Mouse (Mus musculus): ENCODE results near the gene BC004004.
"Not testable (repeated sequence)": the region's sequence is repeated elsewhere in the genome, so short reads cannot be mapped to it uniquely, and the experiment has no call there.

Gene BC004004

DNA sequence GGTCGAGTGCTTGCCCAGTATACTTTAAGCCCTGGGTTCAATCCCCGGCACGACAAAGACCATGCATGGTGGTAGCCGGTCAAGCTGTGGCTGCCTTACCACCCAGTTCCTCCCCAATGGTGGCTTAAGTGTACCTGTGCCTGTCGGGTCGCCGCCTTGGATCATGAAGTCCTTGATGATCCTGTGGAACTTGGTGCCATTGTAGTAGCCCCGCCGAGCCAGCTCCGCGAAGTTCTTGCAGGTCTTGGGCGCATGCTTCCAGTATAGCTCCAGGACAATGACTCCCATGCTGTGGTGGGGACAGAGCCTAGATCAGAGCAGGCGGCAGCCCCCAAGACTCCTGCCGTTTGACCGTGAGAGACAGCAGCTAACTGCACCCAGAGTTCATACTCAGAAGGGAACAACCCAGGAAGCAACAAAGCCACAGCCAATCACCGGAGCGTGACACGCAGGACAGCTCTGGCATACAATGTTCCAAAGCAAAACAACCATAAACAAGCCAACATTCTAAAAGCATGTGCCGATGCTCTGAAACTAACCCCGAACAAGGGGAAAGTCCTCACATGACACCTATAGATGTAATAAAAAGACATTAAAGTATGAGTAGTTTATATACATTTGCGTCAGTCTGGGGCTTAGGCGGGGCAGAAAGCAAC lies 6.9 kb upstream of the BC004004 start:
- no peak for DNase-seq

DNA sequence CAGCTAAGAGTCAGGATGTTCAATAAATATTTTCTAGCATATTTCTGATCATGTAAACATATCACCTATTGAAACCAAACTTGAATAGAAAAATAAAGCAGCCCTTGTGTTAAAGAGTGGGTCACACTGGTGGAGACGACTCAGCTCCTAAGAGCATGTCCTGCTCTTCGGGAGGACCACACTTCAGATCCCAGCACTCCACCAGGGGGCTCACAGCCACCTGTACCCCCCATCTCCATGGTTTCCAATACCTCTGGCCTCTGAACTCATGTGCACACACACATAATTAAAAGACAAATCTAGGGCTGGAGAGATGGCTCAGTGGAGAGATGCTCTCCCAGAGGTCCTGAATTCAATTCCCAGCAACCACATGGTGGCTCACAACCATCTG lies 6.3 kb upstream of the BC004004 start:
- DNase-seq: no peak

DNA sequence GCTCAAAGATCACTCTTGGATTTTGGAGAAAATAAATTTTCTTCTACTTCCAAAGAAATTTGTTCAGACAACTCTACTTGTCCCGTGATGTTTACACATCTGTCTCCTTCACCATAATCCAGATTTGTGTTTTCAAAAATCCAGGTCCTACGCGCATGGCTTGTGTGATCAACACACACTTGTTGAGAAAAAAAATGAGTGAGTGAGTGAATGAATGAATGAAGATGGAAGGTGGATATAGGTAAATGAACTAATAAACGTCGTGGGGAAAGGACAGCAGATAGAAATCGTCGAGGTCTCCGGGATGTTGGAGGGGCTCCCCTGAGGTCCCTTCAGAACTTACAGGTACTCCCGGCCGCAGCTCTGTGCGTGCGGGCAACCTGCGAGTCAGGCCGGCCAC lies 5.2 kb upstream of the BC004004 start:
- DNase-seq: no peak

DNA sequence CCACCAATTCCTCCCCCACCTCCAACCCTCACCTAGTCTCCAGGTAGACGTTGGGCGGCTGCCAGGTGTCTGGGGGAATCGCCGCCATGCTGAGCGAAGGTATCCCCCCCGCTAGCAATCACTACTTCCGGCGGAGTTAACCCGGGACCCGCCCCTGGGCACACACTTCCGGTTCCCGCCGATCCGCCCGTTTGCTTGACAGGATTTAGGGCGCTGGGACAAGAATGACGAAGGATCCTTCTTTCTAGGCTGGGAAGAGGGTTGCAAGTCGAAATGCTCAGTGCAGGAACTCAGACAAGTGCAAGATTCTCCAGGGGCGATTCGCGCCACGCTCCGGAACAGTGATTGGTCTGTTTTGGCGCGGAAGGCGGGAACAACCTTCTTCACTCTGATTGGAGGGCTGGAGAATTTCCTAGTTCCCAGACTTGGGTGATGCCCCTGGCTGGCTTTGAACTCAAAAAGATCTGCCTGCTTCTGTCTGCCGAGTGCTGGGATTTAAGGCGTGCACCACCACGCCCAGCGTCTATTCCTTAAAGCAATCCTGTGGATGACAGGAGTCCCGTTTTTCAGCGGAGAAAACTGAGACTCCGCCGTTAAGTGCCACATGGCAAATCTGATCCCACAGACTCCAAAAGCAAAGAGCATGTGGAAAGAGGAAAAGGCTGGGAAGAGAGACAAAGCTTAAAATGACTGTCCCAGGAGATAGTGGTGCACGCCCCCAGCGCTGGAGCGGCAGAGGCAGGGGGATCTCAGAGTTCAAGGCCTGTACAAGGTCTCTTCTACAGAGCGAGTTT lies 4.6 kb upstream of the BC004004 start, which contains the start of gene Ppil1:
Gene Ppil1, minus strand, starts transcription at position 347 of the 794 bp plus-strand sequence.
- DNase-seq: peak; percentile 88

DNA sequence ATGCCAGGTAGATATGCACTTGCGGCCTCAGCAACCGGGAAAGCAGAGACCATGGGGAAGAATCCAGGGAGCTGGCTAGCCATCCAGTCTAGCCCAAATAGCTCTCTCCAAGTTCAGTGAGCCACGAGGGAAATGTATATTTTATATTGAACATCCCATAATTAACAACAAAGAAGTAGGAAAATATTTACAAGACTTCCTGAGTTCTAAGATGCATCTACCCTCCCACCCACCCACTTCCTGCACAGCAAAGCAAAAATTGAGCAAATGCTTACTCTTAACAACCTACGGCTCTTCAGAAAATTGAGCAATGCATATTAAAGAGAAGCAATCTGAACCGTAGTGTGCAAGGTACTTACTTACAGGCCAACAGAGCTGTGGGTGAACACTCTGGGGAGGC lies 3.8 kb upstream of the BC004004 start:
- no peak for DNase-seq

DNA sequence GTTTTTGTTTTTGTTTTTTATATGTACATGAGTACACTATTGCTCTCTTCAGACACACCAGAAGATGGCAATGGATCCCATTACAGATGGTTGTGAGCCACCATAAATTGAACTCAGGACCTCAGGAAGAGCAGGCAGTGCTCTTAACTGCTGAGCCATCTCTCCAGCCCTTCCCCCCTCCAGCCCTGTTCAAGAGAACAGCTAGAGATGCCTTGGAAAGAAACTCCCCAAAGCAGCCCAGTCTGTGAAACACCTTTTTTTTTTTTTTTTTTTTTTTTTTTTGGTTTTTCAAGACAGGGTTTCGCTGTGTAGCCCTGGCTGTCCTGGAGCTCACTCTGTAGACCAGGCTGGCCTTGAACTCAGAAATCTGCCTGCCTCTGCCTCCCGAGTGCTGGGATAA lies 1.5 kb upstream of the BC004004 start:
- not testable (repeated sequence) for DNase-seq

DNA sequence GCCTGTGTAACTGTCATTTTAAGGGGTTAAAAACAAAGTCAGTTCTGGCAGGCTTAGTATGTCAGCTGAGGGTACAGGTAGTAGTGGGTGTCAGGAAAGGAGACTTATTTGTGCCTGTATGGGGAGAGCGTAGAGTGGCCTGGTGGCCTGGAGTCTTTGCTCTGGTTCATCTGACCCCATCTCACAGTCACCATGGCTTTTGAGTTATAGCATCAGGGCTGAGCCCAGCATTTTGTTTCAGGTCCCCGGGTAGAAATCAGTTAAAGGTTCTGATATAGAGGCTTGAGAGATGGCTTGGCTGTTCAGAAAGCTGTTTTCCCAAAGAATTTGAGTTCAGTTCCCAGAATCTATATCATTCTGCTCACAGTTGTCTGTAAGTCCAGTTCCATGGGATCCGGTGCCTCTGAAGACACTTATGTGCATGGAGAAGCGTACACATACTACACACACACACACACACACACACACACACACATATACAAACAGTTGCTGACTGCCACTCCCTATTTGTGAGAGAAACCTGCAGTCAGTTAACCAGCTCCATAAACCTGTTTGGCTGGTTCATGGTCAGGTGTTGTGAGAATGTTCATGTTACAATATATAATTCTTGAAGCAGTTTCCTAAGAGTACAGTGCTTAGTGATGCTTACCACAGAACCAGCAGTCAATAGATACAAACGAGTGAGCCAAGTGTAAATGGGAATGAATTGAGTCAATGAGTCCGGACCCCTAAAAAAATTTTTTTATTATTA lies 482 bp upstream of the BC004004 start:
- DNase-seq: peak; percentile 44

DNA sequence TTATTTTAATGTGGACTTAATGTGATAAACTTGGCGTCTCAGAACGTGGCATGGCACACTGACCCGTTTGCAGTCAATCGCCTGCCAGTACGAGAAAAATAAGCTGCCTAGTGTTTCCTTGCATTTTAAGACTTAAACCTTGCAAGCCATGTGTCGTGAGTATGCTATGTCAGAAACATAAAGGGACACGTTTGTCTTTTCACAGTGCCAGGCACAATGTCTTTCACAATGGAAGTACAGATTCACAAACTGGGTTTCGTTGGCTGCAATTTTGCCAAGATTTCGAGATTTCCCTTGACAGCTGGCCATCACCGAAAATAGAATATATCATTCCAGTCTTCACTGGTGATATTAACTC lies 740 bp downstream of the BC004004 start:
- no peak for DNase-seq

DNA sequence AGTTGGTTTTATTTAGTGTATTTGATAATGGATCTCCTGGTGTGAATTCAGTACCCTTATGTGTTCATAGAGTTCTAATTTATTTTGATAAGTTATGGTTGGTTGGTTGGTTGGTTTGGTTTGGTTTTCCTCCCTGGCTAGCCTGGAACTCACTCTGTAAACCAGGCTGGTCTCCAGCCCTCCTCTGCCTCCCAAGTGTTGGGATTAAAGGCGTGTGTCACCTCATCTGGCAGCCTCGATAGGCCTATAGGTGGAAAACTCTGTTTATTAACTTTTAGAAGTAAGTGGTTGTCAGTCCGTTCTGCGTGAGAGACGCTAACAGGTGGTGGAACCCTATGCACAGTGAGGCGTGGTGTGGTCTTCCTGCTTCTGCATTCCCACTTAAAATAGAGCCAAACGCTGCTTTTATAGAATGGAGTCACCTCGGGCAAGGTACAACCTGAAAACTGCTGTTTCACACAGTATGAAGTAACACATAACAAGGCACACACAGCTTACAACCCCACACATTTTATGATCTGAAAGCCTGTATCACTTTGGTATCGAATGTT lies 1.6 kb downstream of the BC004004 start:
- DNase-seq: no peak

DNA sequence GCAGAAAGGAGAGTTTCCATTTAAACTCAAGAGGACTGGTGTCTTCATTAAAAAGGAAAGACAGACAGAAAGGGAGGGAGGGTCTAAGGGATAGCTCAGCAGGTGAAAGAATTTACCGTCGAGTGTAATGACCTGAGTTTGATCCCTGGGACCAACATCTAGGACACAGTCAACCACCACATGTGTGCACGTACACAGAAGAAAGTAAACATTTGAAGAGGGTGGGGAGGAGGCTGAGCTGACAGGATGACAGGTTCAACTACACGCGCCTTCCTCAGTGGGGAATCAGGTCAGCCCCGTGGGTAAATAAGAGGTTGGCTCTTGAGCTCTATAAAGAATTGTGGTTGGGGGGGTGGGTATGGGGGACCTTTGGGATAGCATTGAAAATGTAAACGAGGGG lies 4.6 kb downstream of the BC004004 start:
- no peak for DNase-seq

DNA sequence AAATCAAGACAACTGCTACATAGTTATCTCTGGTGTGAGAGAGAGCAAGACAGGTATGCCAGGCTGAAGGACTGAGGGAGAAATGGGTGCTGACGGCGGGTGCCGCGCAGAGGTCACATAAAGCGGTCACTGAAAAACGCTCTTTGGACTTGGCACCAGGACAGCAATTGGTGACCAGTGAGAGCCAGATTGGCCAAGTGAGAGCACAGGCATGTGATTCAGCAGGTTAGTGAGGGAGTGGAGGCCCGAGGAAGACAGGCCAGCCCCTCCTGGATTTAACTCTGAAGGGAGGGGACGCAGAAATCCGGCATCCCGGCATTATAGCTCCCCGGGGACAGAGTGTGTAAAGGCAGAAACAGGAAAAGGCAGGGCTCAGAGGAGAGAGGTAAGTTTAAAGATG lies 5.3 kb downstream of the BC004004 start:
- DNase-seq: peak; percentile 91

DNA sequence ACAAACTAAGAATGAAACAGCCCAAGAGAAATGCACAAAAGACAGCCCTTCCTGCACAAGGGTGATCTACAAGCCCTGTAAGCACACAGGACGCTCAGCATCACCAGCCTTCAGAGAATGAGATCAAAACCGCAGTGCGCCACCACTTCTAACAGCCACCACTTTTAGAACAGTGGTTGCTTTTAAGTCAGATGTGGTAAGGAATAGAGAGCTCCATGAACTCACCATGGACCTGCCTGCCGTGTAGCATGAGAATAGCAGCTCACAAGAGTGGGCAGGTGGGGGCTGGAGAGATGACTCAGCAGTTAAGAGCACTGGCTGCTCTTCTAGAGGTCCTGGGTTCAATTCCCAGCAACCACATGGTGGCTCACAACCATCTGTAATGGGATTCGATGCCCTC lies 11.8 kb downstream of the BC004004 start:
- DNase-seq: no peak

DNA sequence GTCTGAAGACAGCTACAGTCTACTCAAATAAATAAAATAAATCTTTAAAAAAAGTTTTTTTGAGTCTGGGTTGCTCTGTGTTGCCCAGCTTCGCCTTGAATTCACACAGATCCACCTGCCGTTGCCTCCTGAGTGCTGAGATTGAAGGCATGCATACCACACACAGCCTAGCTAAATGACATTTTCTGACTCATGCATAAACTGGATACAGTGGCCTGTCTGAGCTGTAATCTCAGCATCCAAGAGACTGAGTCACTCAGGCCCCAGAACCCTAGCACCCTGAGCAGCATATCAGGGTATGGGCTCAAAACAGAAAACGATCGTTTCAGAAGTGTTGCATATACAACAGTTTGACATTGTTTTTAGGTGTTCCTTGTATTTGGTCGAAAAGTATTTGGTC lies 13.0 kb downstream of the BC004004 start:
- no peak for DNase-seq

DNA sequence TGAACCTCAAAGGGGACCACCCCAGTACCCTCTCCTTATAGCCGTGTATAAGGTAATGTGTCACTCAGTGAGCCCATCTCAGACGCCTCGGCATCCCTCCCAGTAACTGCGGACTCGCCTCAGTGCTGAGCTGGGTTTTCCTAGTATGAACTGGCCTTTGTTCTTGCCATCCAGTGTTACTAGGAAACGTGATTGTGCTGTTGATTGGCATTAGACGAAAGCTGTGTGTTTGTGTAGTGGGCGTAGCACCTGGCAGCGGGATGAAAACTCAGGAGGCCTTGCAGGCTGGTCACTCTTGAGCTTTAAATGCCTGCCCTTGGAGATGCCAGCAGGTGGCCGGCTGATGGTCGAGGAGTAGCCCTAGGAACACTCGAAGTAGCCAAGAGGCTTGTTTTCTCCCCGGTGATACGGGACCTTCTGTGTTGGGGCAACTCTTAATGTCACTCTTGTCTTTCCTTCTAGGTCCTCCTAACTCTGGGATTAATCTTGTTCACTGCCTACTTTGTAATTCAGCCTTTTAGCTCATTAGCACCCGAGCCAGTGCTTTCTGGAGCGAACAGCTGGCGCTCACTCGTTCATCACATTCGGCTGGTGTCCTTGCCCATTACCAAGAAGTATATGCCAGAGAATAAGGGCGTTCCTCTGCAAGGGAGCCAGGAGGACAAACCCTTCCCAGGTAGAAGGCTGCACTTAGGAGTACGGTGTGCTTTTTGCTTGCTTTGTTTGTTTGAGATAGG lies 13.8 kb downstream of the BC004004 start:
- DNase-seq: no peak

DNA sequence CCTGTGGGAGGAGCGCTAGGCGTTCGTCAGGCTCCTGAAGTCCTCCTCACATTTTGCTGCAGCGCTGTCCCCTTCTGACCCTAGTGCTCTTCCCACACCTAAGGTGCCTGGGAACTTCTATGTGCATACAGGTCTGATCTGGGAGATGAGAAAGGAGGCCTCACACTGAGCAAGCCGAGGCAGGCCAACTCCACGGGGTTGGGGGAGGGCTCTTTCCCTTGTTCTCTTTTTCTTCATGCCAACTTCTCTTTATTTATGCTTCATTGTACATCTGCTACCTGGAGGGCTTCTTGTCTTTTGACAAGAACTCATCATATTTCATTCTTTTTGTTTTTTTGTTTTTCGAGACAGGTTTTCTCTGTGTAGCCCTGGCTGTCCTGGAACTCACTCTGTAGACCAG lies 23.2 kb downstream of the BC004004 start:
- DNase-seq: no peak

DNA sequence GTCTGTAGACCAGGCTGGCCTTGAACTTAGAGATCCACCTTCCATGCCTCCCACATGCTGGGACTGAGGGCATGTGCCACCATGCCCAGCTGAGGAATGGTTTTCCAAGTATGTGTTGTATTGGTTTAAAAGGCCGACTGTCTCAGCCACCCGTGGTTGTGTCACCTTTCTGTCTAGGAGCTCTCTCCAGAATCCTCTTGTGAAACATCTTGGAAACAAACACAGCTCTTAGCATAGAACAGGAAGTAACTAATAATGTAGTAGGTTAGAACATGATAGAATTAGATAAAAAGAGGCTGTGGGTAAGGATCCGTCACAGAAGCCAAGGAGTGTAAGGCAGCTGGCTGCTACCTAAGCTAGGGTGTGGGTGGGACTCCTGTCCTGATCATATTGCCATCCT lies 24.4 kb downstream of the BC004004 start:
- DNase-seq: no peak

DNA sequence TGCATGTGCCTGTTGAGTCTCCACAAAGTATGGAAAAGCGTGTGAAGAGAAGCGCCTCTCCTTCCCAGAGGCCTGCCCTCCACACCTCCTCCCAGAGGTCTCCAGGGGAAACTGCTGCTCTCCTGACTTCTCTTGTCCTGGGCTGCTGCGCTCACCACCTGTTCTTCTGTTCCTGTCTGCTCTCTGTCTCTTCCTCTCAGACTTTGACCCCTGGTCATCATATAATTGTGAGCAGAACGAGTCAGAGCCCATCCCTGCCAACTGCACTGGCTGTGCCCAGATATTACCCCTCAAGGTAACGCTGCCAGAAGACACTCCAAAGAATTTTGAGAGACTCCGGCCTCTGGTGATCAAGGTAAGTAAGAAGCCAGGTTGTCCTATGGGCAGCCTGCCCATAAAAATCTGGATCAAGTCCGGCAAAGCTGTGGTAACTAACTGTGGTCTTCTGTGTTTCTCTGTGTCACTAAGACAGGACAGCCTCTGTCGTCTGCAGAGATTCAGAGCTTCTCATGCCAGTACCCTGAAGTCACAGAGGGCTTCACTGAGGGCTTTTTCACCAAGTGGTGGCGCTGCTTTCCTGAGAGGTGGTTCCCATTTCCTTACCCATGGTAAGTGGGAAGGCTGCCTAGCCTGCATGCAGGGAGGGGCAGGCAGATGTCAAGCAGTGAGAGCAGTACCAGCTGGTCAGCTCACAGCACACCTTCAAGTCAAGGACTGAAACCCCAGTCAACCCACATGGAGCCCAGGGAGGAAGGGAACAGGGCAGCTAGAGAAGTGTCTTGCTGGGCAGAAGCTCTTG lies 25.4 kb downstream of the BC004004 start:
- no peak for DNase-seq

DNA sequence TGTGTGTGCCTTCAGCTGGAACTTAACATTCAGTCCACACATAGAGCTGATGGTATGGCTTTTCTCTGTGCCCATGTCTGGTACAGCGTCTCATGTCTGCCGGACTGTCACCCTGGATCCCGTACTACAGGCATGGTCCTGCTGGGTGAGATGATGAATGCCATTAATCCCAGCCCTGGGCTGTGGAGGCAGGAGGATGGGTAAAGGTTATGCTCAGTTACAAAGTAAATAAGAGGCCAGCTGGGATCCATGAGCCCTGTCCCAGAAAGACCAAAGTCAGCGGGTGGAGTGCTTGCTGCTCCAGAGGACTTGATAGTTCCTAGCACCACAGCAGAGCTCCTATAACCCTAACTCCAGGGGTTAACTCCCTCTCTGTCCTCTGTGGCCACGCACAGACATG lies 27.2 kb downstream of the BC004004 start:
- DNase-seq: no peak

DNA sequence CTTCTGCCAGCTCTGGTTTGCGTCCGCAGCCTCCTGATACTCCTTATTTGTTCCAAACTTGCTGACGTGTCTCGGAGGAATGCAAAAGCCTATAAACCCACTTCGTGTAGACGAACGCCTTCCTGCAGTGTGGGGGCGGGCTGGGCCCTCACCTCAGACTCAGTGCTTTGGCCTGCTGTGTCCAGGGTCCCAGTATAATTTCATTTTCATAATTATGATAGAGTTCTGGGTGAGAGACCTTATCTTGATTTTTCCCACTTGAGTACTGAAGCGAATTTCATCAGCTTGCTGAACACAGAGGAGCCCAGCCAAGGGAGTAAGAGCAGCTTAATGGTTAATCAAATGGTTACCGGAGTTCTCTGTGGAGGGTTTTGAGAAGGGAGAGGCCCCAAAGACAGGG lies 28.7 kb downstream of the BC004004 start:
- DNase-seq: no peak

DNA sequence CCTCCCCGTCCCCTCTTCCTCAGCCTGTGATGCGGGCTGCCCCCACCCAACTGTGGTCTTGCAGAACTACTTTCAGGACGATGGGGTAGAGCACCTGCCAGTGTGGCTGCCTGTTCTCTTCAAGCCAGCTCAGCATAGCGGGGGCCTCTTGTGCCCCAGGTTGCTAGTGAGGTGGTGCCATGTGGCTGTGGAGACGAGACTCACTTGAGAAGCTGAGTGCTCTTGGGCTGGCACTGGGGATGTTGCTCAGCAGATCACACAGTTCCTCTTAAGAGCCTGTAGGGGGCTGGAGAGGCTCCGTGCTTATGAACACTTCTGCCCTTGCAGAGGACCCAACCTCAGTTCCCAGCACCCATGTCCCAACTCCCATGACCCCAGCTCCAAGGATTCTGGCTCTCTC lies 29.2 kb downstream of the BC004004 start:
- DNase-seq: no peak

DNA sequence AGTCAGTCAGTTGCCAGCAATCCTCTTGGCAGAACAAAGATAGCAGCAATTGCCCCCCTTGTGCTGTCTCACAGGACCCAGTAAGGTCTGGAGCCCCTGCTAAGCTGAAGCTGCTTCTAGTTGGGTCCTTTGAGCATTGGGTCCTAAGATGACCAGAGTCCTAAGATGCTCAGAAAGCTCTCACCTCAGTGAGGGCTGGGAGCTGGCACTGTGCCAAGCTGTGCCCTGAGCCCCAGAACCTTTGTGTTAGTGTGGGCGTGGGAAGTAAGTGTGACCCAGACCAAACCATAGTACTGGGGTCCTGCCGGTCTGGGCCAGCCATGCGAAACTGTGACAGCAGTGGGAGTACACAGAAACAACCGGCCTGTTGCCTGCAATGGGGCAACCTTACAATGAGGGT lies 30.7 kb downstream of the BC004004 start:
- DNase-seq: no peak

DNA sequence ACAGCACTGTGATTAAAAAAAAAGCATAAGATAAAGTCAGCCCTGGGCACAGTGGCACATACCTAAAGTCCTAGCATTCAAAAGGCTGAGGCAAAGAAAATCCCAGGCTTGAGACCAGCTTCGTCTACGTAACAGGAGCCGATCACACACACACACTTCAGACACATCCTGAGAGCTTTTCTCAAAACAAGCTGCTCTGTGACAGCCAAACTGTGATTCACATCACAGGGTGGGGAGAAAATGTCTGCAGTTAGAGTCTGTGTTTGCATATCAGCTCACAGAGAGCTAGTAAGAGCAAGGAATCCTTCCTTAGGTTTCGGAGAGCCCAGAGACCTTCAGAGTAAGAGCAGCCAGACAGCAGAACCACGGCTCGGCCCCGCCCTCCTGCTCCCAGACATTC lies 32.3 kb downstream of the BC004004 start:
- no peak for DNase-seq
